Mouse (Mus musculus) gastrocnemius, postnatal 36 days (tissue): ENCODE measurements around the gene Atf2. TPM values are rescaled to one million over a fixed set of nuclear protein-coding genes. Genes with fewer than 3 reads are reported as not detected.
"Not testable (repeated sequence)": the region's sequence is repeated elsewhere in the genome, so short reads cannot be mapped to it uniquely, and the experiment has no call there.

Experiments used
- DNase-seq, 2 experiments: peaks; one replicate each; pipeline ENCODE4 v3.0.0; 2022
- intact Hi-C: fragments of 180-260 bp; cut with DNase I; formaldehyde crosslinking; loops from one replicate; pipeline ENCODE4 v1.15.1; 2025
- long read RNA-seq, 2 experiments: library from polyadenylated mRNA; stranded (forward); transcript quantifications; one replicate each; pipeline ENCODE4 v2.0.0; 2021
- total RNA-seq, 2 experiments: library from RNA; stranded (reverse); gene quantifications; 2 replicates each; pipeline ENCODE4 v1.2.3; 2021

Atf2 gene
- 10 to 100 TPM; 16.9 to 21.9 TPM for total RNA-seq
- long read RNA-seq, experiment 1, partial matches to known transcripts = 0 of 2 reads
- long read RNA-seq, experiment 1, other reads (novel, unspliced or antisense) = 1 of 2 reads
- long read RNA-seq, experiment 2, full-length matches to known transcripts = 2 of 3 reads
- long read RNA-seq, experiment 2, partial matches to known transcripts = 1 of 3 reads
- long read RNA-seq, experiment 2, other reads (novel, unspliced or antisense) = 0 of 3 reads

GRCm38 (mm10) chr2:73892464-73893296 lies at the start of gene Atf2:
Gene Atf2, minus strand, starts transcription at chr2:73892639.
- intact Hi-C loops = loop anchor here (1.0 kb wide), 1 partner anchor 18 kb away; no protein-coding TSS in a partner anchor
- peak; percentile 97 to 99 for DNase-seq

GRCm38 (mm10) chr2:73941281-73941680 lies 48.8 kb upstream of the Atf2 start:
- DNase-seq = no peak
- intact Hi-C loops = no loop called here

- no peak for DNase-seq
- intact Hi-C loops = no loop called here
Measured at GRCm38 (mm10) chr2:73940471-73940870, 48.0 kb upstream of the Atf2 start.

GRCm38 (mm10) chr2:73938896-73939295 lies 46.5 kb upstream of the Atf2 start:
- no peak for DNase-seq
- intact Hi-C loops = no loop called here

- intact Hi-C loops = no loop called here
- DNase-seq = no peak
Measured at GRCm38 (mm10) chr2:73932676-73933313, 40.4 kb upstream of the Atf2 start.

- no peak for DNase-seq
- intact Hi-C loops = no loop called here
Measured at GRCm38 (mm10) chr2:73927711-73928110, 35.3 kb upstream of the Atf2 start.

- no peak for DNase-seq
- intact Hi-C loops = no loop called here
Measured at GRCm38 (mm10) chr2:73925539-73925938, 33.1 kb upstream of the Atf2 start.

- intact Hi-C loops = no loop called here
- peak in 1 of 2 experiments; percentile 10 for DNase-seq
Measured at GRCm38 (mm10) chr2:73925089-73925488, 32.6 kb upstream of the Atf2 start.

- intact Hi-C loops = no loop called here
- peak; percentile 19 for DNase-seq
Measured at GRCm38 (mm10) chr2:73919642-73920041, 27.2 kb upstream of the Atf2 start.

GRCm38 (mm10) chr2:73912264-73912663 lies 19.8 kb upstream of the Atf2 start:
- intact Hi-C loops = loop anchor here (5.0 kb wide), 1 partner anchor 320 kb away; no protein-coding TSS in a partner anchor
- no peak for DNase-seq

- DNase-seq = peak; percentile 85 to 88
- intact Hi-C loops = loop anchor here (5.0 kb wide), 1 partner anchor 319 kb away; no protein-coding TSS in a partner anchor
Measured at GRCm38 (mm10) chr2:73911175-73911700, 18.8 kb upstream of the Atf2 start, which contains the start of gene Atp5g3. Gene Atp5g3, minus strand, starts transcription at chr2:73911326.

- intact Hi-C loops = loop anchor here (1.0 to 5.0 kb wide), 2 partner anchors 17 to 318 kb away; no protein-coding TSS in a partner anchor
- DNase-seq = peak; percentile 44 to 51
Measured at GRCm38 (mm10) chr2:73910571-73911174, 18.2 kb upstream of the Atf2 start.

GRCm38 (mm10) chr2:73909116-73909515 lies 16.7 kb upstream of the Atf2 start:
- DNase-seq = no peak
- intact Hi-C loops = no loop called here

GRCm38 (mm10) chr2:73904679-73905078 lies 12.2 kb upstream of the Atf2 start:
- DNase-seq, intact Hi-C loops: not testable (repeated sequence)

- intact Hi-C loops = no loop called here
- DNase-seq = no peak
Measured at GRCm38 (mm10) chr2:73903536-73903935, 11.1 kb upstream of the Atf2 start.

GRCm38 (mm10) chr2:73902328-73902727 lies 9.9 kb upstream of the Atf2 start:
- DNase-seq, intact Hi-C loops: not testable (repeated sequence)

GRCm38 (mm10) chr2:73901169-73901568 lies 8.7 kb upstream of the Atf2 start:
- intact Hi-C loops = no loop called here
- no peak for DNase-seq

GRCm38 (mm10) chr2:73900364-73900763 lies 7.9 kb upstream of the Atf2 start:
- intact Hi-C loops = loop anchor here (1.0 kb wide), 1 partner anchor 15 kb away; no protein-coding TSS in a partner anchor

GRCm38 (mm10) chr2:73896919-73897318 lies 4.5 kb upstream of the Atf2 start:
- intact Hi-C loops, DNase-seq: not testable (repeated sequence)

More at GRCm38 (mm10) chr2:73900364-73900763, 7.9 kb upstream of the Atf2 start:
- DNase-seq = no peak
